ENCODE assay signal across 1 mouse cellular context in genomic region chr15:82106953-82107555, GRCm38 (mm10).
TF ChIP-seq lines count a peak whose summit lies in the region.

No protein-coding gene starts in this region.

TF ChIP-seq in MEL, 35 proteins besides CTCF, POLR2A, EP300 and RAD21:
- TF ChIP-seq SMC3 (IDR thresholded peaks at IDR 0.05; ENCODE audit: low read depth, low read length) (peak; percentile 70), NRF1 (IDR thresholded peaks at IDR 0.05; ENCODE audit: insufficient read depth, low read depth, low read length, poor library complexity, severe bottlenecking) (no peak), MYC (IDR thresholded peaks at IDR 0.05; ENCODE audit: low read depth, low read length) (no peak), MEF2A (IDR thresholded peaks at IDR 0.05; ENCODE audit: extremely low read depth, insufficient replicate concordance, low read depth, low read length, poor library complexity, severe bottlenecking) (no peak), MAFK (IDR thresholded peaks at IDR 0.05; ENCODE audit: borderline replicate concordance, low read depth, low read length) (no peak), KAT2A (conservative IDR thresholded peaks at IDR 0.05; ENCODE audit: low read depth, low read length) (no peak), GABPA (IDR thresholded peaks at IDR 0.05; ENCODE audit: low read depth, low read length) (no peak), TBP (IDR thresholded peaks at IDR 0.05; ENCODE audit: low read depth, low read length) (no peak)
